ENCODE assay signal across 22 mouse cellular contexts in the genomic region with DNA sequence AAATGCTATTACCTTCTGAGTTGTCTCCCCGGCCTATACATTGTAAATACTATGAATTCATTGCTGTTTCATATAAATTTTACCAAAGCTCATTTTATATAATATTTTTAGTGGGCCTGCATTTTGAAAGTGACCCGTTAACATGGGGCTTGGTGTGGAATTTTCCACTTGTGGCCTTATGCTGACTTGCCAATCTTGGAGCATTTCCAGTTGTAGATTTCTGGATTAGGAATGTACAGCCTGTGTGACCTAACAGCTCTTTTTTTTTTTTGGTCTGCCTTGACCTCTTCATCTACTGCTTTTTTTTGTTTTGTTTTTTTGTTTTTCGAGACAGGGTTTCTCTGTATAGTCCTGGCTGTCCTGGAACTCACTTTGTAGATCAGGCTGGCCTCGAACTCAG.
"Had no signal": no experiment of that assay in that cellular context is flagged by ENCODE, and none has a peak within 500 bp of the region (broad histone marks: within the 10 kb centered on the region; RNA-seq: fewer than 3 reads in every experiment).

No protein-coding gene starts in this region.

- ATAC-seq: hindbrain, embryonic 16.5 days; inflammation-experienced regulatory T-cells, adult 6 months; intestine, embryonic 15.5 days; intestine, postnatal 0 days; liver, embryonic 12.5 days had no signal

- H3K4me2 ChIP-seq: heart, embryonic 12.5 days; hindbrain, embryonic 12.5 days; hindbrain, embryonic 14.5 days; intestine, embryonic 15.5 days; liver, embryonic 12.5 days had no signal

- H3K4me1 ChIP-seq: hindbrain, embryonic 12.5 days; intestine, embryonic 15.5 days had no signal

- H3K9me3 ChIP-seq: heart, embryonic 10.5 days; heart, embryonic 12.5 days; hindbrain, embryonic 10.5 days; hindbrain, embryonic 12.5 days; intestine, embryonic 15.5 days; liver, embryonic 12.5 days had no signal

- H3K4me3 ChIP-seq: gastrocnemius, adult 2 months; heart, embryonic 10.5 days; heart, embryonic 12.5 days; hindbrain, embryonic 10.5 days; hindbrain, embryonic 12.5 days; intestine, embryonic 15.5 days; layer of hippocampus, adult 2 months; left cerebral cortex, adult 2 months; liver, embryonic 12.5 days had no signal

- H3K27ac ChIP-seq: gastrocnemius, adult 2 months; heart, embryonic 10.5 days; hindbrain, embryonic 10.5 days; hindbrain, embryonic 12.5 days; hindbrain, embryonic 14.5 days; intestine, embryonic 15.5 days; layer of hippocampus, adult 2 months; left cerebral cortex, adult 2 months; liver, embryonic 12.5 days; liver, embryonic 14.5 days had no signal

- H3K27me3 ChIP-seq: heart, embryonic 12.5 days; hindbrain, embryonic 12.5 days; intestine, embryonic 15.5 days; liver, embryonic 12.5 days had no signal

- DNase-seq: gastrocnemius, adult 2 months; gastrocnemius, postnatal 10 days; gastrocnemius, postnatal 25 days; heart, adult 18-20 months; heart, postnatal 10 days; heart, postnatal 4 days; kidney, adult 8-10 months; kidney, postnatal 10 days; kidney, postnatal 4 days had no signal

- H3K9ac ChIP-seq: heart, embryonic 12.5 days; hindbrain, embryonic 12.5 days; hindbrain, embryonic 14.5 days; intestine, embryonic 15.5 days; liver, embryonic 12.5 days; liver, embryonic 14.5 days had no signal
